Mouse (Mus musculus) left cerebral cortex, adult 8-10 months (tissue): ENCODE measurements at regions not wholly inside any gene's neighbourhood (a gene's known extent, or its start where the extent isn't known, plus 50 kb on each side); places are given as distances from the start of the nearest gene placed in this dataset.

ENCODE experiments used
- DNase-seq, 2 experiments: peaks; one replicate each; pipeline ENCODE4 v3.0.0; 2022; ENCODE audit warnings: low spot score in 2 of 2

- DNase-seq, result peak in 1 of 2 experiments; percentile 82
Observed at GRCm38 (mm10) chr12:6211266-6211665, 835.8 kb upstream of the Klhl29 start.

GRCm38 (mm10) chr12:6189232-6189631 is 813.8 kb upstream of the Klhl29 start:
- DNase-seq, result no peak

DNA sequence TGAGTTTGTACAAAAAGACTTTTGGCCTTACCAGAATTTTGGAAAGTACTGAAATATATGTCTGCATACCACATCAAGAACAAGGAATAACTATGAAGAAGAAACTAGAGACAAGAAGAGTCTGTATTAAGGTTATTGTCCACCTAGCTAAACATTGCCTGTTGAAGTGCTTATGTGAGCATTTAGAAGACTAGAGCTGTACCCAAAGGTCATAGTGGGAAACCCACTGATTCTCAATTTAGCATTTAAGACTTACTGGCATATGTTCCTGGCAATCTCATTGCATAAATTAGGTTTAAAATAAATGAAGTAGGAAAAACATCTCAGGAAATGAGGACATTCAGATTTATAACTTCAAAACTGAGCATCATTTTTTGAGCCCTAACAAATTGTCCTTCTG is 793.3 kb upstream of the Klhl29 start:
- no peak for DNase-seq

DNA sequence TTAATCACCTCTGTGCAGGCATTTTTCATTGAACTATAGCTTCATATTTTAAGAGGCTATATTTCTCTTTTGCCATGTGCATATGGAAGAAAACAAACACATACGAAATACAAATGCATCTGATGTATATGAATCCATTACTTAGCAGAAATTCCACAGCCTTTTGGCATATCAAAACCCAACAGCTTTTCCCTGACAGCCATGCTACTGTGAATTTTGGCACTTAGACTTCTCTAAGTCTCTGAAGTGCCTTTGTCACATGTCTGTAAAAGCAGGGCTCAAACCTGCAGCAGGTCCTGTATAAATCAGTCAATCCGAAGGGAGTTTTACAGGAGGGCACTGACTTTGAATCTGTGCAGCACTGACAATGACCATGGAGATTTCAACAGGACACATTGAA is 778.8 kb upstream of the Klhl29 start:
- no peak for DNase-seq

- no peak for DNase-seq
Observed at GRCm38 (mm10) chr12:6151476-6151875, 776.0 kb upstream of the Klhl29 start.

- no peak for DNase-seq
Observed at GRCm38 (mm10) chr12:6132451-6132850, 757.0 kb upstream of the Klhl29 start.

- DNase-seq, result no peak
Observed at GRCm38 (mm10) chr12:6119557-6119956, 744.1 kb upstream of the Klhl29 start.

- no peak for DNase-seq
Observed at GRCm38 (mm10) chr12:6115254-6115653, 739.8 kb upstream of the Klhl29 start.

DNA sequence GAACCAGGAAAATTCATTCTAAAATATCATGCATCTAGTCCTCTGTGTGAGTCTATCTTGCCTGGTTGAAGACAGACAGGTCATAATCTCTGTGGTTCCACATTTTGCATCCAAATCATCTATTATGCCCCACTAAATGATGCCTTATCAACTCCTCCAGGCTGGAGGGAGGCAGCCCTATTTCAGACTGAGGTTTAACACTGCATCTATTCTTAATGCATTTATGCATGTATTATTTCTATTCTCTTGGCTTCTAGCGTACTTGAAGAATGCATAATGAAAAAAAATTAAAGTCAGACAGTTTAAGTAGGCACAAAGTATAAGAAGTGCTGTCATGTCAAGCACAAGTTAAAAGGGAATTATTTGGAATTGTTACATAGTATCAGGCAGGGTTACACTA is 721.8 kb upstream of the Klhl29 start:
- DNase-seq, result no peak

GRCm38 (mm10) chr12:6087627-6088350 is 712.3 kb upstream of the Klhl29 start:
- DNase-seq, result no peak

DNA sequence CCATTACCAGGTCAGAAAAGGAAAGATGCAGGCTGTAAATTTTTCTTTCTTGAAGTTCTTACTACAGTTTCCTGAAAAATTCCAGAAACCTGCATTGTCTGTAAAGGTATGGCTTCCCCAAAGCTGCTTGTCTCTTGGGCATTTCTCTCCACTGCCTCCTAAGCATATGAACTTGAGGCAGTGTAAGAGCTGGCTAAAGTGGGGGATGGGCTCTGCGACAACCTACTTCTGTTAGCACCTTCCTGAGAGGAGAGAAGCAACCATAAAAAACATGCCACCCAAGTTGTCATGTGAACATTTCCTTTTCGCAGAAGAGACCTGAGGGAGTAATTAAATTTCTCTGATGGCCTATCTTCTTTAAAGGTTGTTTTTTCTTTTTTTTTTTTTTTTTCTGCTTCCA is 711.6 kb upstream of the Klhl29 start:
- DNase-seq, result no peak

DNA sequence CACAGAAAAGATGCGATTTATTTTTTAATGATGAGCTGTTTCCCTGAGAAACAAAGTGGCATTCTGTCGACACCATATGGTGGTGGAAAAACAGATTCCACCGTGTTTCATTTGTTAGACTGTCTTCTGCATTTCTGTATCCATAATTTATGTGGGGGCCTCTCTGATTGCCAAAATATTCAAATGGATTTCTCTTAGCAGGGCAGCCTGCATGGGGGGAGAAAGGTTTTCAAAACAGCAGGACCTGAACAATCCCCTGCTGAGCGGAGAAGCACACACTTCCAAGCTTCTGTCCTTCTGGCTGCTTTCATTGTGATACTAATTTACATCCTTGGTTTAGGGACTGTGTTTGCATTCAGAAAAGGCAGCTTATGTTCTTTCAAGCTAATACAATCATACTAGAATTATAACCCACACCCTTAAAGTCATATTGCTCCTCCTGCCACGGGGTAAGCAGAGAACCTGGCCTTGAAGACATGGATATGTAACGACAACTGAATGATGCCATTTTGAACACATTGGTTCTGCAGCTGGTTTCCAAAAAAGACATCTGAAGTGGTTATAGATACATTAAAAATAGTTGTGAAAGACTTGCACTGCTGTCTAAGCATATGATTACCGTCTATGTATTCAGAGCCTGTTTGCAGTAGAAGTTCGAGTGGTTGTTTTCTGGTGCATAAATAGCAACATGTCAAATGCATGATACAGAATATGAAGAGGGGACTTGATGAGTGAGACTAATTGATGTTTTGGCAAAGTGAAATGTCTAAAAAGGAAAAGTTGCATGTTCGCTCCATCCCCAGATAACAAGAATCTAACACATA is 671.6 kb upstream of the Klhl29 start:
- peak in 1 of 2 experiments; percentile 6 for DNase-seq

DNA sequence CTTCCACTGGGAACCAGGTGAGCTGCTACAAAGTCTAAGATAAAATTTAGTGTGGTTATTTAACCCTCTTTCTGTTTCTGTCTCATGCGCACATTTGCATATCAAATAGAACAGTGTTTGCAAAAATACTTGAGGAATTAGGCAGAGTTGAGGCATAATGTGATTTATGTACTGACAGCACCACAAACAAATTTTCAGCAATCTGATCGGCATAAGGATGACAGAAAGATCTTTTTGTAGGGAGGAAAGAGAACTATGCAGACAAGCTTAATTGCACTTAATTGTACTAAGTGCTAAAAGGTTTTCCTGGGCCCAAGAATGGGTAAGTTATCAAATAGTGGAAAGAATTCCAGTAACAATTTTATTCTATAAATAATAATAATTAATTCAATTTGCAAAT is 670.6 kb upstream of the Klhl29 start:
- no peak for DNase-seq

DNA sequence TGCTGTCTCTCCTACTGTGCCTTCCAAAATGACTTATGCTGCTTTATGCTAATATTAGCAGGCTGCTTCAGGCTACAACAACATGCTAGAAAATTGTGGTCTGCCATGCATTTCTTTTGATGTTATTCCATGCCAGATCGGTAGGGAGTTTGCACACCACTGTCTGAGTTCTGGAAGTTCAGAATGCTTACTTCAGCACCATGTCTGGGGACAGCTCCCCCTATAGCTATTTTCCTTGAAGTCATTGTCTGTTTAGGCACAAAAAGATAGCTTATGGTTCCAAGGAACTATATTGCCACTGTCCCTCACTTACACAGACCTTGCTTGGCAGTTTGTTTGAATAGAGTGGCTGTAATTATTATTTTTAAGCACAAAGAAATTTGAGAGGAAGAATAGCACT is 666.8 kb upstream of the Klhl29 start:
- no peak for DNase-seq

GRCm38 (mm10) chr12:6024111-6024510 is 648.6 kb upstream of the Klhl29 start:
- DNase-seq, result no peak

DNA sequence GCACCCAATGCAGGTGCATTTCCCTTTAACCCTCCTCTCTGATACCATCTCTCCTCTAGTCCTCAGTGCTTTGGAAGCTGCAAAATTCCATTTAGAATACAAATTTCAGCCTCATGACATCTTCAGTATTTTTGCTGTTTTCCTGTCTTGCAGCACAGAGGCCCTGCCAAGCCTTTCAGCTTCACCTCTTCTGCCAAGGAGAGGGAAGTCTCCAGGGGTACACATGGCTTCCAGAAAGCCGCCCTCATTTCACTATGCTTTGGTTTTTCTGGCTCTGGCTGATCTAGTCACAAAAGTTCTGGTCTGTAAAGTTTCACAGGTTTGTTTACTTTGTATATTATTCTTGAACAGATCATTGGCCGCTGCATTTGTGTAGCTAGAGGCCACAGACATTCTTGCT is 647.0 kb upstream of the Klhl29 start:
- DNase-seq, result no peak

DNA sequence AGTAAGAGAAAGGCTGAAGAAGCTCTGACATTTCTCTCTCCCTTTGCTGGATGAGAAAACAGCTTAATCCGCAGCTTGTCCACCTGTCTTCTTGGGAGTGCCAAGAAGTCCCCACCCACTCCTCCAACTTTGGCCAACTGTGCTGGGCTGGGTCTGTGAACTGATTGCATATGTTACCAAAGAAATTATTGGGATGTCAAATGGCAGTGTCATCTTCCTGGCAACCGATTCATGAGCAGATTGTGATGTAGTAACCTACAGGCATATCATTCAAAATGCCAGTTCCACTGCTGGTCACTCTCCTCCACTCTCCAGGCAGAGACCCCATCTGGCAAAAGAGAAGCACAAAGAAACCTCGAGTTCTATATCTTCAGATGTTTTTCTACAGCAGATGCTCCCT is 625.5 kb upstream of the Klhl29 start:
- DNase-seq, result no peak

GRCm38 (mm10) chr12:5997366-5997765 is 621.9 kb upstream of the Klhl29 start:
- no peak for DNase-seq

GRCm38 (mm10) chr12:5996672-5997071 is 621.2 kb upstream of the Klhl29 start:
- no peak for DNase-seq

DNA sequence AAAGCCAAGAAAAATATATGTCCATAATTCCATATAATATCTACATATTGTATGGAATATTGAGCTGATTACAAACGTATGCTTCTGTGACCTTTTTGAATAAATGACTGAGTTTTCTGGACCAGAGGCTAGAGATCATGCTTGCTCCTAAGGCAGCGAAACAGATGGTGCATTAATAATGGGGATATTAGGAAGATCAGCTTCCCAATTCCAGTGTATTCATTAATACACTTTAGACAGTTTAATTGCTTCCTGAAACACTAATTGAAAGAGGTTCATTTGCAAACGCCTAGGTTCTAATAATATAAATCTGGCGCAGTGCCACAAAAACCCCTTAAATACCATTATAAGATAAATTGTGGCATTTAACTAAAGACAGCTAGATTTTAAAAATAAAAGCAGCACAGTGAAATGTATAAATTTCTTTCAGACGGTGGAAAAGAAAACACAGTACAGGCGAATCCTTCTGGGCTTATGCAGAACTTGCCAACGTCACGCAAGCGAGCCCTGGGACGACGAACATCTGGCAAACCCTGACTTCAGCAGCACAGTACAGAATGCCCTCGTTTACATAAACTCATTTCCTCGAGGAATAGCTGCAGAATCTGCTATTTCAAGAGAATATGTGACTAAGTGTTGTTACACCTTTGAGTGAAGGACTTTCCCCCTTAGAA is 608.6 kb upstream of the Klhl29 start:
- DNase-seq, result no peak

- no peak for DNase-seq
Observed at GRCm38 (mm10) chr12:5982096-5982495, 606.6 kb upstream of the Klhl29 start.

DNA sequence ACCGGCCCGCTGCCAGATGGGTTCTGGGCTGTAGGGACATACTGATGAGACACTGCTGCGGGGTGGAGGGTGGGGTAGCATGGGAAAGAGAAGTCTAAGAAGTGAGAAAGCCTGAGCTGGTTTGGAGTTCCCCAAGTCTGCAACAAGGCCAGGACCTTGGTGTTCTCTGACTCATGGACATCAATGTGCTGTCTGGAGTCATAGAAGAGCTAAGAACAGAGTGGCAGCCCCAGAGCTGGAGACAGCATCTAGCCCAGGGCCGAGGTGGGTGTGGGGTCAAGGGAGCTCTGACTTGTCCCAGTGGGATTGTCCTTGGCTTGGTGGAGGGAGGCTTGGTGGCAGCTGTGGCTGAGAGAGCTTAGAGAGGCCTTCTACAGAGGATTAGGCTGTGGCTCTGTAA is 600.4 kb upstream of the Klhl29 start:
- no peak for DNase-seq
